ENCODE assay signal across 8 mouse cellular contexts in the genomic region with DNA sequence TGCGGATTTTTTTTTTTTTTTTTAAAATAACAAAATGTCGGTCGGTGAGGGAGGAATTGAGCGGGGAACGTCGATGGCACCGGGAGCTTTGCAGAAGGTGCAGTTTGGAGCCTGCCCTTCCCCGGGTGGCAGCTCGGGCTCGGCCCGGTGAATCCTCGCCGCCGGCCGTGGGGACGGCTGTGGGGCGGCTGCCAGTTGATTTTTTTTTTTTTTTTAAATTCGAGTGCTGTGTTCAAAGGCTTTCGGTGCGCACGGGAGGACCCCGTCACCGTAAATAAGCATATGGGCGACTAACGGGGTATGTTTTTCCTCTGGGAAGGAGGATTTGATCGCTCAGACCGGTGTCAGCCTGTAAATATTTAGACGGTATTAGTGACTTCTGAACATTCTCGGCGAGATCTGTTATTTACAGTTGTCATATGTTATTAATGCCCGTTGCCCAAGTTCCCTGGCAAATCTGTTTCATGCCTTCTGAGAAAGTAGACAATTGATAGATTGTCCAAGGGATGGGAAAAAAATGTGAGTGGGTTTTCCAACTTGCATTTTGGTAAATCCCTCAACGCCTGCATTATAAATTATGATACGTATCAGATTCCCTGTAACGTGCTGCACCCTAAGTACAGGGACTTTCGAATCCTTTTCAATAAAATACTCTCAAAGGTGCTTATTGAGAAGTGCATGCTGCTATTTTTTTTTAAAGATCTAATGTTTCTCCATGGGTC. TPM values are rescaled to one million over a fixed set of nuclear protein-coding genes. Genes with fewer than 3 reads are reported as not detected.
A peak's percentile ranks its signal among the peaks of the same experiment; 100 is the strongest.
DNase-seq lines count a peak whose midpoint lies in the region; ATAC-seq and TF ChIP-seq lines count a peak whose summit lies in the region.

No protein-coding gene starts in this region.

- no peak overlapping the region for H3K27ac ChIP-seq in brown adipose tissue, adult 24 weeks (replicated peaks; ENCODE audit: low read depth, low read length)
- peak overlapping the region; percentile 97 for H3K27ac ChIP-seq in forebrain, embryonic 14.5 days (ENCODE audit: low read depth, low read length)
- peak overlapping the region; percentile 96 for H3K27ac ChIP-seq in hindbrain, postnatal 0 days
- H3K27ac ChIP-seq in liver, embryonic 14.5 days: peak overlapping the region; percentile 89
- peak overlapping the region; percentile 97 for H3K27ac ChIP-seq in neural tube, embryonic 12.5 days

- H3K9me3 ChIP-seq in forebrain, embryonic 14.5 days (replicated peaks; ENCODE audit: control insufficient read depth, low read length): no peaks in the 10 kb centered on the region
- H3K9me3 ChIP-seq in hindbrain, postnatal 0 days (ENCODE audit: low read length): no peaks in the 10 kb centered on the region
- H3K9me3 ChIP-seq in liver, embryonic 14.5 days (ENCODE audit: control insufficient read depth, low read length): no peaks in the 10 kb centered on the region
- H3K9me3 ChIP-seq in neural tube, embryonic 12.5 days: no peaks in the 10 kb centered on the region

- H3K36me3 ChIP-seq in forebrain, embryonic 14.5 days (ENCODE audit: control insufficient read depth, insufficient read depth, low read length): peaks cover 6% of the 10 kb centered on the region; the same call in 1 of the 2 replicates
- H3K36me3 ChIP-seq in hindbrain, postnatal 0 days (ENCODE audit: insufficient read depth, low read length): no peaks in the 10 kb centered on the region
- H3K36me3 ChIP-seq in liver, embryonic 14.5 days (replicated peaks; ENCODE audit: control insufficient read depth, insufficient read depth, low read depth): peaks cover 25% of the 10 kb centered on the region
- H3K36me3 ChIP-seq in neural tube, embryonic 12.5 days: no peaks in the 10 kb centered on the region

- 2% methylated on average over 35 of the region's 35 CpGs for WGBS in forebrain, embryonic 14.5 days
- 1% methylated on average over 35 of the region's 35 CpGs for WGBS in hindbrain, postnatal 0 days
- 2% methylated on average over 35 of the region's 35 CpGs for WGBS in liver, embryonic 14.5 days (ENCODE audit: insufficient replicate concordance)
- WGBS in neural tube, embryonic 12.5 days: 2% methylated on average over 35 of the region's 35 CpGs

- peak; percentile 16 for DNase-seq in right cerebral cortex, postnatal 14 days
- no peak for DNase-seq in right cerebral cortex, postnatal 36 days (ENCODE audit: low spot score in 2 of 2)
- DNase-seq in forebrain, embryonic 14.5 days (ENCODE audit: low spot score): peak; percentile 54
- DNase-seq in hindbrain, postnatal 0 days (ENCODE audit: low spot score): peak; percentile 46
- no peak for DNase-seq in liver, embryonic 14.5 days (ENCODE audit: low read depth in 3 of 3, low spot score in 3 of 3)

- peak overlapping the region; percentile 86 for H3K4me2 ChIP-seq in forebrain, embryonic 14.5 days (ENCODE audit: low read length)
- peak overlapping the region; percentile 86 for H3K4me2 ChIP-seq in hindbrain, postnatal 0 days (ENCODE audit: low read depth, low read length)
- H3K4me2 ChIP-seq in liver, embryonic 14.5 days (ENCODE audit: low read depth): peak overlapping the region; percentile 75
- peak overlapping the region; percentile 71 for H3K4me2 ChIP-seq in neural tube, embryonic 12.5 days (replicated peaks)

- no peaks in the 10 kb centered on the region for H3K27me3 ChIP-seq in forebrain, embryonic 14.5 days (replicated peaks; ENCODE audit: control insufficient read depth, insufficient read depth, low read length)
- H3K27me3 ChIP-seq in hindbrain, postnatal 0 days (ENCODE audit: insufficient read depth, low read length): no peaks in the 10 kb centered on the region
- no peaks in the 10 kb centered on the region for H3K27me3 ChIP-seq in liver, embryonic 14.5 days (ENCODE audit: control insufficient read depth, insufficient read depth, low read length)
- no peaks in the 10 kb centered on the region for H3K27me3 ChIP-seq in neural tube, embryonic 12.5 days (replicated peaks)

- TF ChIP-seq CTCF in hindbrain, postnatal 0 days (IDR thresholded peaks at IDR 0.05; ENCODE audit: low read depth): no peak
- no peak for TF ChIP-seq CTCF in liver, embryonic 14.5 days (IDR thresholded peaks at IDR 0.05; ENCODE audit: low read depth)

- no peak for TF ChIP-seq EP300 in liver, embryonic 14.5 days (IDR thresholded peaks at IDR 0.05; ENCODE audit: low read depth)

- no peak for ATAC-seq in forebrain, embryonic 14.5 days
- no peak for ATAC-seq in hindbrain, postnatal 0 days
- ATAC-seq in liver, embryonic 14.5 days (ENCODE audit: insufficient read depth): no peak
- no peak for ATAC-seq in neural tube, embryonic 12.5 days (ENCODE audit: low FRiP score, low read depth)
- ATAC-seq in activated CD4-positive, CD25-positive, alpha-beta regulatory T cell, adult 4 months: no peak

- peak overlapping the region; percentile 79 for H3K4me3 ChIP-seq in brown adipose tissue, adult 24 weeks (ENCODE audit: insufficient read depth, low read depth, low read length)
- peak overlapping the region; percentile 73 for H3K4me3 ChIP-seq in forebrain, embryonic 14.5 days (ENCODE audit: low read depth, low read length)
- H3K4me3 ChIP-seq in hindbrain, postnatal 0 days (ENCODE audit: low read length): peak overlapping the region; percentile 91
- H3K4me3 ChIP-seq in liver, embryonic 14.5 days (ENCODE audit: insufficient read depth in 1 of 2, low read depth in 2 of 2, low read length in 2 of 2): peak overlapping the region; percentile 80 to 100
- peak overlapping the region; percentile 86 for H3K4me3 ChIP-seq in neural tube, embryonic 12.5 days

- peak overlapping the region; percentile 99 for H3K9ac ChIP-seq in forebrain, embryonic 14.5 days (ENCODE audit: low read length)
- peak overlapping the region; percentile 98 for H3K9ac ChIP-seq in hindbrain, postnatal 0 days (replicated peaks; ENCODE audit: low read length)
- peak overlapping the region; percentile 100 for H3K9ac ChIP-seq in liver, embryonic 14.5 days (replicated peaks)
- peak overlapping the region; percentile 97 for H3K9ac ChIP-seq in neural tube, embryonic 12.5 days

- H3K4me1 ChIP-seq in brown adipose tissue, adult 24 weeks (ENCODE audit: control insufficient read depth, insufficient read depth, insufficient read length, low read length): peaks cover 6% of the 10 kb centered on the region
- peaks cover 27% of the 10 kb centered on the region for H3K4me1 ChIP-seq in forebrain, embryonic 14.5 days (ENCODE audit: control insufficient read depth, insufficient read depth, low read length)
- peaks cover 9% of the 10 kb centered on the region; the same call in 1 of the 2 replicates for H3K4me1 ChIP-seq in hindbrain, postnatal 0 days (ENCODE audit: insufficient read depth, low read length)
- H3K4me1 ChIP-seq in liver, embryonic 14.5 days (replicated peaks; ENCODE audit: control insufficient read depth in 2 of 2, insufficient read depth in 2 of 2, low read length in 1 of 2): peaks cover 22 to 23% of the 10 kb centered on the region in 2 experiments
- H3K4me1 ChIP-seq in neural tube, embryonic 12.5 days: peaks cover 25% of the 10 kb centered on the region

RNA-seq across cellular contexts. Expression of gene Ube2e3, which starts 2.0 kb away (rescaled TPM):
- 28.9 and 31.4 TPM in 2 replicates for polyA plus RNA-seq in brown adipose tissue, adult 24 weeks (2012; ENCODE audit: insufficient read depth, insufficient read length, missing spikeins)
- polyA plus RNA-seq in forebrain, embryonic 14.5 days (2014; fragmentation: Nextera tagmentation; extraction: Ambion mirVana): 269 and 278 TPM in 2 replicates
- 203 and 227 TPM in 2 replicates for total RNA-seq in hindbrain, postnatal 0 days (2014; rRNA removed)
- 231 and 237 TPM in 2 replicates for polyA plus RNA-seq in hindbrain, postnatal 0 days (2015; fragmentation: Nextera tagmentation; extraction: Ambion mirVana)
- 30.0 and 39.1 TPM in 2 replicates for polyA plus RNA-seq in liver, embryonic 14.5 days (2012; rRNA removed)
- polyA plus RNA-seq in liver, embryonic 14.5 days (2014; fragmentation: Nextera tagmentation; extraction: Ambion mirVana): 92.1 and 104 TPM in 2 replicates
- 252 and 265 TPM in 2 replicates for polyA plus RNA-seq in neural tube, embryonic 12.5 days (2016; fragmentation: Nextera tagmentation; extraction: Ambion mirVana)
- polyA plus RNA-seq in activated CD4-positive, CD25-positive, alpha-beta regulatory T cell, adult 4 months (2017; shearing (Covaris generic)): 1 to 10 TPM; 9.0 to 9.5 TPM

Comparison
In these comparisons a context has a peak if more than half of its experiments do, and no peak if none do; other contexts are left out.
1. DNase-seq: peak in right cerebral cortex, postnatal 14 days (single experiment), forebrain, embryonic 14.5 days (single experiment) and hindbrain, postnatal 0 days (single experiment); none in right cerebral cortex, postnatal 36 days (0 of 2) and liver, embryonic 14.5 days (0 of 3).
2. Peak in every context shown above with its lines, with median percentiles within 50 percentile points of each other: H3K4me3 ChIP-seq, H3K4me2 ChIP-seq and H3K9ac ChIP-seq.